Mouse (Mus musculus): ENCODE results near the gene Trir.

Gene Trir

GRCm38 (mm10) chr8:85036718-85037365 lies 10.2 kb downstream of the Trir start, which contains the start of gene Tnpo2:
Gene Tnpo2 (plus strand): TSS chr8:85036915.
- WGBS, result under 1% methylated on average over 59 of the region's 59 CpGs

GRCm38 (mm10) chr8:85037366-85037680 lies 10.7 kb downstream of the Trir start:
- 2% methylated on average over 14 of the region's 14 CpGs for WGBS

- under 1% methylated on average over 57 of the region's 57 CpGs for WGBS
Measured at GRCm38 (mm10) chr8:85037681-85038531, 11.3 kb downstream of the Trir start.

- WGBS, result 93% methylated on average over 6 of the region's 6 CpGs
Measured at GRCm38 (mm10) chr8:85043619-85044018, 17.0 kb downstream of the Trir start.

- 80% methylated on average over 7 of the region's 7 CpGs for WGBS
Measured at GRCm38 (mm10) chr8:85057367-85057766, 30.7 kb downstream of the Trir start.

- WGBS, result under 1% methylated on average over 53 of the region's 53 CpGs
Measured at GRCm38 (mm10) chr8:85059879-85060616, 33.4 kb downstream of the Trir start, which contains the start of gene Fbxw9. Gene Fbxw9 (plus strand): TSS chr8:85060055.

GRCm38 (mm10) chr8:85062603-85063002 lies 36.0 kb downstream of the Trir start:
- WGBS, result 96% methylated on average over 4 of the region's 4 CpGs

- WGBS, result 41% methylated on average over 2 of the region's 2 CpGs
Measured at GRCm38 (mm10) chr8:85065213-85065612, 38.6 kb downstream of the Trir start.

GRCm38 (mm10) chr8:85067155-85067554 lies 40.5 kb downstream of the Trir start:
- 94% methylated on average over 2 of the region's 2 CpGs for WGBS

GRCm38 (mm10) chr8:85067982-85068381 lies 41.4 kb downstream of the Trir start, which contains the start of gene Gm5741:
Gene Gm5741 (minus strand): TSS chr8:85067982.

GRCm38 (mm10) chr8:85071041-85071440 lies 44.4 kb downstream of the Trir start:
- WGBS, result 84% methylated on average over 5 of the region's 5 CpGs

GRCm38 (mm10) chr8:85071514-85072281 lies 45.1 kb downstream of the Trir start, which contains the start of gene Dhps:
Gene Dhps (plus strand): TSS chr8:85071757.
- under 1% methylated on average over 68 of the region's 68 CpGs for WGBS

GRCm38 (mm10) chr8:85072364-85072929 lies 45.8 kb downstream of the Trir start:
- WGBS, result 18% methylated on average over 9 of the region's 9 CpGs

- 81% methylated on average over 15 of the region's 15 CpGs for WGBS
Measured at GRCm38 (mm10) chr8:85073041-85073612, 46.5 kb downstream of the Trir start.

GRCm38 (mm10) chr8:85074167-85074566 lies 47.5 kb downstream of the Trir start:
- WGBS, result 88% methylated on average over 10 of the region's 10 CpGs

- WGBS, result 92% methylated on average over 10 of the region's 10 CpGs
Measured at GRCm38 (mm10) chr8:85074617-85075016, 48.0 kb downstream of the Trir start.

- WGBS, result 78% methylated on average over 9 of the region's 9 CpGs
Measured at GRCm38 (mm10) chr8:85076001-85076400, 49.4 kb downstream of the Trir start.

- 0% methylated on average over 2 of the region's 2 CpGs for WGBS
Measured at GRCm38 (mm10) chr8:85076993-85077392, 50.4 kb downstream of the Trir start.

All from cerebral cortex, adult 2 months (tissue).